Mouse (Mus musculus): ENCODE measurements around the gene D10Wsu102e.
A peak's percentile ranks its signal among the peaks of the same experiment; 100 is the strongest.
"Not testable (repeated sequence)": the region's sequence is repeated elsewhere in the genome, so short reads cannot be mapped to it uniquely, and the experiment has no call there.

The D10Wsu102e gene

GRCm38 (mm10) chr10:83346359-83346736 lies 13.7 kb upstream of the D10Wsu102e start:
- no peak for DNase-seq (ENCODE audit: low spot score in 2 of 2)

GRCm38 (mm10) chr10:83347494-83347893 lies 12.5 kb upstream of the D10Wsu102e start:
- no peak for DNase-seq (ENCODE audit: low spot score in 2 of 2)

GRCm38 (mm10) chr10:83350689-83351088 lies 9.3 kb upstream of the D10Wsu102e start:
- no peak for DNase-seq (ENCODE audit: low spot score in 2 of 2)

GRCm38 (mm10) chr10:83351779-83352178 lies 8.2 kb upstream of the D10Wsu102e start:
- DNase-seq (ENCODE audit: low spot score in 2 of 2): not testable (repeated sequence)

- no peak for DNase-seq (ENCODE audit: low spot score in 2 of 2)
Observed at GRCm38 (mm10) chr10:83353680-83354332, 6.2 kb upstream of the D10Wsu102e start.

- peak in 1 of 2 experiments; percentile 9 for DNase-seq (ENCODE audit: low spot score in 2 of 2)
Observed at GRCm38 (mm10) chr10:83354333-83354719, 5.7 kb upstream of the D10Wsu102e start.

DNA sequence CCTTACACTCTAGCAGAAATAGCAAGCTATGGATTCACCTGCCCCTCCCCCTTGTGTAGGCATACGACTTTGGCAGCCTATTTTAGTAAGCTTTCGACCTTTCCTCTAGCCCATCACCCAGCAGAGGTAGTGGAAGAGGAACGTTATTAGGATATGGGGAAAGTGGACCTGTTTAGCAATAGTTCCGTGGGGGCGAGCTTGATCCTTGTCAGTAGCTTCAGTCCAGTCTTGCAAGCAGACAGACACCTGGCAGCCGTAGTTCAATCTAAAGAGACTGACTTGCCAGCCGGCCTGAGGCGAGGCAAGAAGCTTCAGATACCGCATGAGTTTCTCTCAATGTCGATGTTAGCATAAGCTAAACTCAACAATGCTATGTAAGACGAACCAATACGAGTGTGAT lies 3.6 kb upstream of the D10Wsu102e start:
- DNase-seq (ENCODE audit: low spot score in 2 of 2): no peak

DNA sequence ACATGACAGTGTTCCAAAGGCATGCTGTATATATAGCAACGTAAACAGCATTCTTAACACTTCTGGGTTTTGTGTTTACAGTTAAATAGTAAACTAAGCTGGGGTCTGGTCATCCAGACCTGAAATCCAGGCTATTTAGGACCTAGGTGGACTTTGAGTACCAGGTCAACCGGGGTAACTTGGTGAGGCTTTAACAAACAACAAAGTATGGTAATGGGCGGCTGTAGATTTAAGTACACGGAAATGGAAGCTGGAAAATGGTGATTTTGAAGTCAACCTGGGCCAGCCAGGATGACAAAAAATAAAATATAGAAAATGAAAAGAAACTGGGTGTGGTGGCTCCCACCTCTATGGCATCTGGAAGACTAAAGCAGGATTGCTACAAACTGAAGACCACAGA lies 570 bp upstream of the D10Wsu102e start:
- DNase-seq (ENCODE audit: low spot score in 2 of 2): no peak

GRCm38 (mm10) chr10:83360356-83360755 lies 335 bp downstream of the D10Wsu102e start:
- DNase-seq (ENCODE audit: low spot score in 2 of 2): no peak

DNA sequence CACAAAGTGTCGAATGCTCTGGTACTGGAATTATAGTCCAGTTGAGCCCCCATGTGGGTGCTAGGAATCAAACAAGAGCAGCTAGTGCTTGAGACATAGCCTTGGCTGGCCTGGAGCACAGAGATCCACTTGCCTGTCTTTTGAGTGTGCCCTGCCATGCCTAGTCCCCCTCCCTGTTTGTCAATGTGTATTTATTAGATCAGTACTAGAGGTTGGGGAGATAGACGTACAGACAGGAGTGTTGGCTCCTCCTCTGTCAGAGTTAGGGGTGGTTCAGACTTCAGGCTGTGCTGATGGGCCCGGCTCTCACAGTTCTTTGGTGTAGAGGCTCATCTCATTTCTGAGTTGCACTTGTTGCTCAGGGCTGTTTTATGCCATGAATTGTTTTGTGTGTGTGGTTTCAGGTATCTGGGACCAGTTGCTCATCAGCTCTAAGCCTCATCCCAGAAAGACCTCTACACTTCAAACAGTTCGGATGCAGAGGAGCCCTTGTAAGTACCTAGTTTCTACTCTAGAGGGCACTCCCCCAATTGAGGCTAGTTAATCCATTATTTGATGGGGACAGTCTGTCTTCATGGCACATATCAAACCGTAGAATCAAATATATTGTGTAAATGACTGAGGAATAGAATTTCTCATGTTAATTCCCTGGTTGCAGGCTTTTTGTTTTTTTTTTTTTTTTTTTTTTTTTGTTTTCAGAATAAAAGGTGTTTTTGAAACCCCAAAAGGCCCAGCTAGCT lies 1.8 kb downstream of the D10Wsu102e start:
- peak in 1 of 2 experiments; percentile 29 for DNase-seq (ENCODE audit: low spot score in 2 of 2)

GRCm38 (mm10) chr10:83363451-83363850 lies 3.4 kb downstream of the D10Wsu102e start:
- DNase-seq (ENCODE audit: low spot score in 2 of 2): no peak

DNA sequence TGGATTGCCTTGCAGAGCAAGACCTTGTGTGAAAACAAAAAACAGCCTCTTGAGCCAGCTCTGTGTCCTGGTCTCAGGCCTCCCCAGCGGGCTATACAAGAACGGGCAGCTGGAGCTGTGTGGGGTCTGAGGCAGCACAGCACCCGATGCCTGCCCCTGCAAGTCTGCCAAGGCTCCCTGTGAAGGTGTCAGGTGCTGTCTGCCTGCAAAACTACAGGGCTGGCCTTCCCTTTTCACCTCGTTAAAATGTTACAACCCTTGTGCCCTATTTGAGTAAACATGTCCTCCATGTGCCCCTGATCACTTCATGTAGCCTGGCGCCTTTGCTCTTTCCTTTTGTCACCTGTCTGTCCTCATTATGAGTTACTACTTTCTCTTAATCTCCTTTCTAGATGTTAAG lies 8.9 kb downstream of the D10Wsu102e start:
- DNase-seq (ENCODE audit: low spot score in 2 of 2): no peak

DNA sequence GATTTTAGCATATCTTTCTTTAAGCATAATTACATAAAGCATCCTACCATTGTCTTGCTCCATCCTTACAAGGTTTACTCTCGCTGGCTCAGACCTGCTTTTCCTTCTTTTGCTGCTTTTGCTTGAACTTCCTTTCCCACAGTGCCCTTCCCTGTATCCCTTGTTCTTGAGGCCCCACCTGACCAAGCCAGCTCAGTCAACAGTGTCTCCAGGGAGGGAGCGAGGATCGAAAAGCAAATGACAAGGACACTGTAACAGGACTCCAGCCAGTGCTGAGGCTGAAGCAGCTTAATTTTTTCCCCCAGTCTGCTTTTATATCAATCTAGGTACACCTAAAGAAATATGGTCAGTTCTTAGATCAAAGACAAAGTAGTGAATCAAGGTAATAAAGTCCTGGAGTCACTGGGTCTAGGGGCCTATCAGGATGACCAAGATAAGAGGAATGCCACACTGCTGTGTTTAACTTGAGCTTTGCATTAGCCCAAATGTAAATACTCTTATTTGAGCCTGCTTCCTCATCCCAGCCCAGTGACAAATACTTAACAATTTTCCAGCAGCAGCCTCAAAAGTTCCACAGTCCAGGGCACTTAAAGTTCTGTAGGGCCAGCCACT lies 14.1 kb downstream of the D10Wsu102e start:
- DNase-seq (ENCODE audit: low spot score in 2 of 2): no peak

DNA sequence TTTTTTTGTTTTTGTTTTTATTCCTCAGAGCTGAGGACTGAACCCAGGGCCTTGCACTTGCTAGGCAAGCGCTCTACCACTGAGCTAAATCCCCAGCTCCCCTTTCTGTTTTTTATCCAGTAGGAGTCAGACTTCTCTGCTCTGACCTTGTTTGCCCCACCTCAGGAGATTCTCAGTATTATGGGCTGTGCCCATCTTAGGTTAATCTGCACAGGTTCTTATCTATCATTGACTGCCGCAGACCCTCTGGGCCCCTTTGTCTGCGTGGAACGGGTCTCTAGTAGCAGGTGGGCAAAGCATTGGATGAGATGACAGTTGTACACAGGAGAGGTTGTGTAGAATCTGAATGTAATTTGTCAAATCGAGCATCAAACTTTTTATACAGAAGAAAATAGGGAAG lies 15.4 kb downstream of the D10Wsu102e start:
- DNase-seq (ENCODE audit: low spot score in 2 of 2): not testable (repeated sequence)

DNA sequence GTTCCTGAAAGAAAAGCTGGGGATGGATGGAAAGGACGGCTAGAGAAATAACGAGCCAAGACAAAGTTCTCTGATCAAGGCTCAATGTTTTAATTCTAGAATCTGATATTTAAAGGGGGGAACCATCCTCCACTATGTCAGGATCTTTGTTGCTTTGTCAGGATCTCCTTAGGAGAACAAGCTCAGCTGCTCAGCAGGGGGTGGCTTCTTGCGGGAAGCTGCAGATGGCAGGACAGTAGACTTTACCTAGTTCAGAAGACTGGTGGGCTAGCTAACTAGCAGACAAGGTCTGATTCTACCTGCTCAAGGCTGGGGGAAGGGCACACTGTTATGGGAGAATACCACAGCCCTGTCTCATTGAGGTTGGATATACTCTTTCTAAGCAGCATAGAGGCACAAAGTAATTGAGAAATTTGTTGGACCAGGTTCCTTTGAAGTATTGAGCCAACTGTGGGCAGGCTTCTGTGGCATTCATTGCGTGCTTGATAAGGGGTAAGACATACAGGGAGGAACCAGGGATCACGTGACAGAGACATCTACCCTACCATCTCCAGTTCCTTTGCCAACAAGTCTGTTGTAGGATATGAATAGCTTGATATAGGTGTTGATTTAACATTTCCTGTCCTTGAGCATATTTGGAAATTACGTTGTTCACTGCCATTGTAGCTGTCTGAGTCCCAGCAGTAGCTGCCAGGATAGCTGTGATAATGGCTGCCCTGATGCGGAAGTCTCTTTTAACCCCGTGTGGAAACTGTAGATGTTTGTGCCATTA lies 17.1 kb downstream of the D10Wsu102e start:
- DNase-seq (ENCODE audit: low spot score in 2 of 2): no peak

GRCm38 (mm10) chr10:83378083-83378833 lies 18.2 kb downstream of the D10Wsu102e start:
- no peak for DNase-seq (ENCODE audit: low spot score in 2 of 2)

DNA sequence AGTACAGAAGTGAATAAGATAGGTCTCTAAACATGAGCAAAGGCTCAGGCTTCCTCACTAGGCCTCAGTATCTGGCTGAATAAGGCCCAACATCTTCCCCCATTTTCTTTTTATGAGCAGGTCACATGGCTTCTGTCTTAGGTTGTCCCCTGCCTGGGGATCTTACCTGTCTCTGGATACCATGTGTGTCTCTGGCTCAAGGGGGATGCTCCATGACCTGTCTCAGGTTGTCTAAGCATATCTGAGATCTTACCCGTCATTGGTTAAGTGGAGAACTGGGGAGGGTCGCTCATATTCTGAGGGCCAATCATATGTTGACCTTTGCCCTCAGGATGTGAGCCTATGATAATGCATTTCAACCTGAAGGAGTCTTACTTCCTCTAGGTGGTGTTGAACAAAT lies 20.5 kb downstream of the D10Wsu102e start:
- DNase-seq (ENCODE audit: low spot score in 2 of 2): no peak

DNA sequence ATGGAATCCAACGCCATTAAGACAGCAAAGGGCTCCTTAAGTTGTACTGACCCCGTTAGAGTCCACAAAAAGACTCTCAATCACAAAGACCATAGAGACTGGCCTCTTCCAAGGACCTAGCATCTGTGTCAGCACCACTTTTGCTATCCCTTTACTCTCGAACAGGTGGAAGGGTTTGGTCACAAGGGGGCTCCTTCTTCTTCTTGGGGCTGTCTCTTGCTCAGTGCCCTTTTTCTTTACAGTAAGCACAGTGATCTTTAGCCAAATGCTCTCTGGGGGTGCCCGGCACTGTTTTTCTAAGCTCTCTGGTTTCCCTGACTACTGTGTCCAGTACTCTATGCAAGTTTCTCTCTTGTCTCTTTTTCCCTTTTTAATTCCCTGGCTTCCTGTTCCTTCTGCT lies 22.5 kb downstream of the D10Wsu102e start:
- DNase-seq (ENCODE audit: low spot score in 2 of 2): no peak

- DNase-seq (ENCODE audit: low spot score in 2 of 2): no peak
Observed at GRCm38 (mm10) chr10:83382988-83383387, 23.0 kb downstream of the D10Wsu102e start.

GRCm38 (mm10) chr10:83383863-83384262 lies 23.8 kb downstream of the D10Wsu102e start:
- no peak for DNase-seq (ENCODE audit: low spot score in 2 of 2)

DNA sequence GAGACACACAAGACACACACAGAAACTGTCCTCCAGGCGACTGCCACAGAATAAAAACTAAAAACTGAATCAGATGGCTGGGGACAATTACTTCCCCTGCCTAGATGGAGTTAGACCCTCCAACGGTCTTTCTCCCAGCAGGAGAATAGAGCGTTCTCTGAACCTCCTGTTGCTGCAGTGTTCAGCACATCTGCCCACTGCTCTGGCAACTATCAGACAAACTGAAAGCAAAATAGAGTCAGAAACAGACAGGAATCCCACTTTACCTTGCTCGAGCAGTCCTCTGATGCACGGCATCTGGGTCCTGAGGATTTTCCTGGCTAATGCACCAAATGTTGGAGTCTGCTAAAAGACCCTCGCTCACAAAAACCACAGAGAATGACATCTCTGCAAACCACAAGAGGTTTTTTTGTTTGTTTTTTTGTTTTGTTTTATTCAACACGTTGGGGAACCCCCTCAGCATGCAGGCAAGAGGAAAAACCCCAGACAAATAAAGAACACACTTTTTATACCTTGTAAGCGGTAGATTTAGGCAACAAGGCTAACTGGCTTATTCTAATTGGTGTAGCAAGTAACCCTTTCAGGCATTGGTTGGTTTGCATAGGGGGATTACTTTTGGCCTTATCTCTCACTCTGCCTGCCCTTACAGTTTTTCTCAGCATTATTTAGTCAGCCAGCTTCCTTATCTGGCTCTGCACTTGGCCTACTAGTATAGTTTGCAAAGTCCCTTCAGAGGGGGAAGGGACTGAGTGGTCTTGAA lies 24.6 kb downstream of the D10Wsu102e start:
- no peak for DNase-seq (ENCODE audit: low spot score in 2 of 2)

Measured in frontal cortex, postnatal 36 days (tissue).